Mouse (Mus musculus) ES-E14 (cell line): ENCODE results near the gene Sh3gl1.

ENCODE experiments used
- CHD2 ChIP-seq: IDR thresholded peaks from 2 replicates; pipeline ENCODE4 v1.6.1; 2014; ENCODE audit warnings: mild to moderate bottlenecking, low read depth, low read length, inconsistent platforms
- HCFC1 ChIP-seq: IDR thresholded peaks from 2 replicates; pipeline ENCODE4 v1.6.1; 2012; ENCODE audit warnings: low read length, inconsistent platforms, borderline replicate concordance; ENCODE audit not compliant: insufficient read depth
- ZC3H11A ChIP-seq: IDR thresholded peaks from 2 replicates; pipeline ENCODE4 v1.6.1; 2012; ENCODE audit warnings: low read depth, mild to moderate bottlenecking, inconsistent platforms, low read length, borderline replicate concordance
- ZNF384 ChIP-seq: IDR thresholded peaks from 2 replicates; pipeline ENCODE4 v1.6.1; 2012; ENCODE audit warnings: low read depth, low read length, inconsistent platforms

DNA sequence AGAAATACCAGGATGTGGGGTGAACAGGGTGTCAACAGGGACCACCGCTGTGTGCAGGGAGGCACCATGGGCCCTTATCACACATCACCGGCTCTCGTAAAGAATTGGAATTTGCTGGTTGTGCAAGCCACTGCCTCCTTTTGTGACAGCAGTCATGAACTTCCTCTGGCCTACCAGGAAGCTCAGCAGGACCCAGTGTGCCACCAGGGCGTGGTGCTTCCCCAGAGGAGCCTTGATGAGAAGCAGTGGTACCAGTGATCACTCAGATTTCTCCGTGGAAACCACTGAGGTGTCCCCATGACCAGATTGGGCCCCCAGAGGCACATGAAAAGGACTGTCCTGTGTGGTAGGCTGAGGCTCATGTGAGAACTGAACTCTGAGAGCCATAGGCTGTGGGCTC is 13.0 kb downstream of the Sh3gl1 start:
- TF ChIP-seq ZC3H11A (no peak), ZNF384 (no peak), HCFC1 (no peak), CHD2 (no peak)
